Mouse (Mus musculus) ES-Bruce4 (cell line): Measurements from ENCODE around the gene 1700057G04Rik.

Source experiments
- CTCF ChIP-seq: IDR thresholded peaks from one replicate; pipeline ENCODE4 v1.8.1; 2011; ENCODE audit warnings: low read depth, low read length
- EP300 ChIP-seq: IDR thresholded peaks from 2 replicates; pipeline ENCODE4 v1.6.1; 2011; ENCODE audit warnings: low read depth, low read length; ENCODE audit not compliant: insufficient read depth
- POLR2A ChIP-seq: IDR thresholded peaks from one replicate; pipeline ENCODE4 v1.8.1; 2011; ENCODE audit warnings: low read length; ENCODE audit not compliant: insufficient read depth

GRCm38 (mm10) chr9:92375378-92375777 is 66.2 kb downstream of the 1700057G04Rik start:
- TF ChIP-seq CTCF, result no peak
- no peak for TF ChIP-seq EP300
- TF ChIP-seq POLR2A, result no peak
